Mouse (Mus musculus) T-helper 17 cell (primary cell): ENCODE data around the gene Esrra.
"Not testable (repeated sequence)": the region's sequence is repeated elsewhere in the genome, so short reads cannot be mapped to it uniquely, and the experiment has no call there.

Source experiments
- in situ Hi-C, 2 experiments: fragments of 300-600 bp; cut with MboI, MseI; formaldehyde crosslinking; loops; 1 replicate in 1 of 2; 2 replicates in 1 of 2; pipeline ENCODE4 v1.15.1; 2025; ENCODE audit warnings: high pct_unique_total_duplicates in 2 of 2

The Esrra gene

GRCm38 (mm10) chr19:6907094-6907493 is 14.5 kb downstream of the Esrra start:
- in situ Hi-C loops = loop anchor here in 1 of 2 experiments (10.0 kb wide), 1 partner anchor 1792 kb away; the partner anchor contains the start of gene Klc2

GRCm38 (mm10) chr19:6906199-6906598 is 15.4 kb downstream of the Esrra start:
- in situ Hi-C loops = loop anchor here in 1 of 2 experiments (10.0 kb wide), 1 partner anchor 1791 kb away; the partner anchor contains the start of gene Klc2

GRCm38 (mm10) chr19:6905498-6906159 is 16.0 kb downstream of the Esrra start:
- in situ Hi-C loops = loop anchor here in 1 of 2 experiments (10.0 kb wide), 1 partner anchor 1791 kb away; the partner anchor contains the start of gene Klc2

GRCm38 (mm10) chr19:6904846-6905245 is 16.8 kb downstream of the Esrra start:
- in situ Hi-C loops = loop anchor here in 1 of 2 experiments (10.0 kb wide), 1 partner anchor 1790 kb away; the partner anchor contains the start of gene Klc2

GRCm38 (mm10) chr19:6903031-6903430 is 18.6 kb downstream of the Esrra start:
- in situ Hi-C loops = loop anchor here in 1 of 2 experiments (10.0 kb wide), 1 partner anchor 1788 kb away; the partner anchor contains the start of gene Klc2

GRCm38 (mm10) chr19:6899641-6900040 is 22.0 kb downstream of the Esrra start:
- in situ Hi-C loops = loop anchor here in 1 of 2 experiments (10.0 kb wide), 1 partner anchor 1785 kb away; the partner anchor contains the start of gene Klc2

- in situ Hi-C loops = not testable (repeated sequence)
These were observed 25.9 kb downstream of the Esrra start for GRCm38 (mm10) chr19:6895608-6896305.

GRCm38 (mm10) chr19:6893731-6894451 is 27.7 kb downstream of the Esrra start:
- in situ Hi-C loops = no loop called here

- in situ Hi-C loops = no loop called here
These were observed 29.1 kb downstream of the Esrra start for GRCm38 (mm10) chr19:6892512-6892911.

- in situ Hi-C loops = no loop called here
These were observed 43.6 kb downstream of the Esrra start for GRCm38 (mm10) chr19:6877965-6878364.

GRCm38 (mm10) chr19:6876799-6877198 is 44.8 kb downstream of the Esrra start:
- in situ Hi-C loops = no loop called here

GRCm38 (mm10) chr19:6875834-6876233 is 45.8 kb downstream of the Esrra start:
- in situ Hi-C loops = no loop called here

GRCm38 (mm10) chr19:6874257-6874656 is 47.4 kb downstream of the Esrra start:
- in situ Hi-C loops = loop anchor here in 1 of 2 experiments (5.0 to 25.0 kb wide), 2 partner anchors 38 to 937 kb away; partner anchors contain the start of gene Prdx5

GRCm38 (mm10) chr19:6872701-6873100 is 48.9 kb downstream of the Esrra start:
- in situ Hi-C loops = loop anchor here in 1 of 2 experiments (5.0 to 25.0 kb wide), 2 partner anchors 40 to 935 kb away; partner anchors contain the start of gene Prdx5

GRCm38 (mm10) chr19:6871574-6872271 is 49.9 kb downstream of the Esrra start:
- in situ Hi-C loops = loop anchor here in 1 of 2 experiments (5.0 to 25.0 kb wide), 2 partner anchors 41 to 934 kb away; partner anchors contain the start of gene Prdx5

GRCm38 (mm10) chr19:6869355-6869754 is 52.3 kb downstream of the Esrra start:
- in situ Hi-C loops = loop anchor here in 1 of 2 experiments (25.0 kb wide), 1 partner anchor 932 kb away; no protein-coding TSS in a partner anchor

- in situ Hi-C loops = loop anchor here in 1 of 2 experiments (25.0 kb wide), 1 partner anchor 924 kb away; no protein-coding TSS in a partner anchor
These were observed 60.2 kb downstream of the Esrra start for GRCm38 (mm10) chr19:6861451-6861850.
